Mouse (Mus musculus) liver, postnatal 0 days (tissue): ENCODE data around the gene Fbn1. TPM values are rescaled to one million over a fixed set of nuclear protein-coding genes. Genes with fewer than 3 reads are reported as not detected.

ENCODE experiments used
- ATAC-seq: fragments of 200-750 bp; cut with Nextera tagmentation; 2 replicates; pipeline ENCODE4 v1.8.0; 2017; ENCODE audit warnings: mild to moderate bottlenecking, moderate library complexity
- DNase-seq: peaks from one replicate; pipeline ENCODE4 v3.0.0-alpha.2; 2016
- H3K27ac ChIP-seq: fragments of 300-500 bp; sonication (generic); 2 replicates; pipeline ENCODE4 v1.5.1; 2014; ENCODE audit warnings: antibody characterized with exemption, moderate library complexity, mild to moderate bottlenecking, low read depth
- H3K27me3 ChIP-seq: fragments of 300-500 bp; sonication (generic); 2 replicates; pipeline ENCODE4 v1.6.1; 2014; ENCODE audit warnings: low read length, control low read depth, mixed read lengths; ENCODE audit not compliant: insufficient read depth
- H3K36me3 ChIP-seq: fragments of 300-500 bp; sonication (generic); replicated peaks from 2 replicates; pipeline ENCODE4 v1.6.1; 2014; ENCODE audit warnings: mild to moderate bottlenecking, control low read depth, low read length, moderate library complexity, mixed read lengths; ENCODE audit not compliant: insufficient read depth
- H3K4me1 ChIP-seq: fragments of 300-500 bp; sonication (generic); 2 replicates; pipeline ENCODE4 v1.6.1; 2014; ENCODE audit warnings: antibody characterized with exemption, mild to moderate bottlenecking, control low read depth; ENCODE audit not compliant: insufficient read depth
- H3K4me2 ChIP-seq: fragments of 300-500 bp; sonication (generic); 2 replicates; pipeline ENCODE4 v1.6.1; 2014; ENCODE audit warnings: low read depth, mild to moderate bottlenecking, low read length, moderate library complexity, mixed read lengths
- H3K4me3 ChIP-seq: fragments of 300-500 bp; sonication (generic); 2 replicates; pipeline ENCODE4 v1.5.1; 2014; ENCODE audit warnings: low read depth, low read length
- H3K9ac ChIP-seq: fragments of 300-500 bp; sonication (generic); replicated peaks from 2 replicates; pipeline ENCODE4 v1.6.1; 2014; ENCODE audit warnings: mild to moderate bottlenecking, moderate library complexity
- H3K9me3 ChIP-seq: fragments of 300-500 bp; sonication (generic); 2 replicates; pipeline ENCODE4 v1.6.1; 2016; ENCODE audit warnings: mild to moderate bottlenecking, control low read depth, low read length, mixed read lengths
- CTCF ChIP-seq: sonication (generic); IDR thresholded peaks from 2 replicates; pipeline ENCODE4 v1.5.1; 2016; ENCODE audit warnings: antibody characterized with exemption, low read depth
- EP300 ChIP-seq: IDR thresholded peaks from 2 replicates; pipeline ENCODE4 v1.6.1; 2016; ENCODE audit warnings: antibody characterized with exemption, low read depth, mild to moderate bottlenecking
- WGBS: fragments of 180-500 bp; shearing (Covaris S2); extraction: QIAGEN DNeasy Blood & Tissue Kit; methylation state at CpG from one replicate; pipeline ENCODE4 v1.1.7; 2014; ENCODE audit not compliant: insufficient replicate concordance; 5-methylcytosine and 5-hydroxymethylcytosine counted together
- polyA plus RNA-seq: library from polyadenylated mRNA; unstranded; fragments of >200 nt; fragmentation: Nextera tagmentation; extraction: Ambion mirVana; gene quantifications from 2 replicates; pipeline ENCODE4 v1.2.1, GENCODE M21; 2015

Gene Fbn1
- polyA plus RNA-seq, 1 experiment from 2014 or later = 1.3 TPM

DNA sequence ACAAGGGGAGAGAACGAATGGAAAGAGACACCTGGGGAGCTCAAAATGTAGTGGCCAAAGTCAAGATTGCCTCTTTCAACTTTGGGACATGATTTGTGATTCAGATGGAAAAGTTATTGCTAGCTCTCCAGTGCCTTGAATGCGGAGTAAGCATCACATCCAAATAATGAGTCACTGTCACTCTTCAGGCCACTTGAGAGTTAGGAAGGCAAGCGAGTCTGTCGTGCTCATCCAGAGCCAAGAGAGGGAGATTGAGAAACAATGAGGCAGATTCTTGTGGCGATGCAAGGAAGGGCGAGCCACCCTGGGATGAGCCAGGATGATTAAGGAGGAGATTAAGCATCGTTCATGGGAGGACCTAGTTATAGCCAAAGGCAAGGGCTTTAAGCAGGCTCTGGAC is 176.2 kb downstream of the Fbn1 start:
- no peak overlapping the region for H3K27ac ChIP-seq
- ATAC-seq (no peak), DNase-seq (no peak)
- no peaks in the 10 kb centered on the region for H3K9me3 ChIP-seq
- no peak overlapping the region for H3K9ac ChIP-seq
- H3K27me3 ChIP-seq = no peaks in the 10 kb centered on the region
- no peak for TF ChIP-seq CTCF
- no peak for TF ChIP-seq EP300
- WGBS = 75% methylated on average over 7 of the region's 7 CpGs
- no peak overlapping the region for H3K4me3 ChIP-seq
- H3K36me3 ChIP-seq = no peaks in the 10 kb centered on the region
- H3K4me2 ChIP-seq = no peak overlapping the region
- no peaks in the 10 kb centered on the region for H3K4me1 ChIP-seq

DNA sequence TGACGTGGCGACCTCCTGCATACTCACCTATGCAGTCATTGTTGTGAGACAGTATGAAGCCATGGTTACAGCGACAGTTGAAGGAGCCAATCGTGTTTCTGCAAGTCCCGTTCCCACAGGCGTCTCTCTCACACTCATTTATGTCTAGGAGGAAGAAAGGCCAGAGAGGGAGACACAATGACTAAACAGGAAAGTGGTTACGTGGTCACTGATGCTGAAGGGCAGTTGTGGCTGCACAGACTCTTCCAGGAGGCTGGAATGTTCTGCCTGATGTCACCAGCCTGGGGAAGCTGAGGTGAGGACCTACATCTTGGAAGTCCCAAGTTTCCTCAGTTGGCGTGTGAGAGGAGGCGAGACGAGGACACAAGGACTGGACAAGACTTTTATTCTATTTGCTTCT is 177.3 kb downstream of the Fbn1 start:
- DNase-seq (no peak), ATAC-seq (no peak)
- Histone ChIP-seq H3K27ac (no peak overlapping the region), H3K9ac (no peak overlapping the region), H3K4me1 (no peaks in the 10 kb centered on the region), H3K36me3 (no peaks in the 10 kb centered on the region), H3K4me2 (no peak overlapping the region), H3K9me3 (no peaks in the 10 kb centered on the region), H3K27me3 (no peaks in the 10 kb centered on the region), H3K4me3 (no peak overlapping the region)
- WGBS = 76% methylated on average over 10 of the region's 10 CpGs
- TF ChIP-seq CTCF = no peak
- no peak for TF ChIP-seq EP300

GRCm38 (mm10) chr2:125325125-125325855 is 182.5 kb downstream of the Fbn1 start:
- H3K36me3 ChIP-seq = no peaks in the 10 kb centered on the region
- no peaks in the 10 kb centered on the region for H3K27me3 ChIP-seq
- no peak overlapping the region for H3K9ac ChIP-seq
- 70% methylated on average over 7 of the region's 7 CpGs for WGBS
- TF ChIP-seq EP300 (no peak), CTCF (no peak)
- no peak overlapping the region for H3K4me3 ChIP-seq
- no peak overlapping the region for H3K27ac ChIP-seq
- ATAC-seq (no peak), DNase-seq (no peak)
- H3K4me1 ChIP-seq = no peaks in the 10 kb centered on the region
- no peak overlapping the region for H3K4me2 ChIP-seq
- no peaks in the 10 kb centered on the region for H3K9me3 ChIP-seq

DNA sequence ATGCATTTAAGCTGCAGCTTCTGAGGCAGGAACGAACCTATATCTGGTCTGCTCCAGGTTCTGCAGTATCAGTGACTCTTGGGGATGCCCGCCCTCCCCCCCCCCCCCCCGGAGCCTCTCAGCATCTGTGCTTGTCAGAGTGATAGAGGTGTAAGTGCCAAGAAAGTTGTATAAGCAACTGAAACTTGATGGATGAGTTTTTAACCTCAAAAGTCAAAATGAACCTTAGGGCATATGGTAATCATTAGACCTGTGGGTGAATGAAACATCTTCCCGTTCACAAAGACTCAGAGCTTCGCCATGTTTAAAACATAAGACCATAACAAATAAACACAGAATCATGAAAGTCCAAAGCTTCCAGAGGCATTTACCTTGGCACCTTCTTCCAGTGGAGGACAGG is 183.3 kb downstream of the Fbn1 start:
- Histone ChIP-seq H3K27ac (no peak overlapping the region), H3K9me3 (no peaks in the 10 kb centered on the region), H3K4me2 (no peak overlapping the region), H3K4me3 (no peak overlapping the region), H3K27me3 (no peaks in the 10 kb centered on the region), H3K9ac (no peak overlapping the region), H3K4me1 (no peaks in the 10 kb centered on the region), H3K36me3 (no peaks in the 10 kb centered on the region)
- WGBS = 79% methylated on average over 5 of the region's 5 CpGs
- TF ChIP-seq CTCF = no peak
- DNase-seq (no peak), ATAC-seq (no peak)

GRCm38 (mm10) chr2:125323347-125323746 is 184.4 kb downstream of the Fbn1 start:
- no peak for DNase-seq
- H3K4me3 ChIP-seq = no peak overlapping the region
- WGBS = 67% methylated on average over 4 of the region's 4 CpGs
- H3K4me1 ChIP-seq = no peaks in the 10 kb centered on the region
- no peak overlapping the region for H3K4me2 ChIP-seq
- H3K9ac ChIP-seq = no peak overlapping the region
- ATAC-seq = no peak
- H3K36me3 ChIP-seq = no peaks in the 10 kb centered on the region
- H3K9me3 ChIP-seq = no peaks in the 10 kb centered on the region
- H3K27ac ChIP-seq = no peak overlapping the region
- TF ChIP-seq CTCF (no peak), EP300 (no peak)
- H3K27me3 ChIP-seq = no peaks in the 10 kb centered on the region

DNA sequence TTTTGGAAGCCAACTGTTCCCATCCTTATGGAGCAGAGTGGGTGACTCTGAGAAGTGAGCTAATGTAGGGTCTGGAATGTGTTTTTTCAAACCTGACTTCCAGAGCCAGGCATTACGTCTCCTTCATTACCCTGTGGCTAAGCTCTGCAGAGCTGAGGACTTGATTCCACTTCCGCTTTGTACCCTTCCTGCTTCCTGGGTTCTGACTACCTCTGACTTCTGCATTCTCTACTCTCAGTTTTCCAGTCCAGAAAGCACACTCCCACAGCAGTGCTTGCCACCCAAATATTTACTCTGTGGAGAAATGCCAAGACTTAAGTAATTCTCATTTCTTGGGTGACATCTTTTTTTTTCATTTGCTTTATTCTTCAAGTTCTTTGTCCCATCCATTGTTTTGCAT is 185.2 kb downstream of the Fbn1 start:
- Histone ChIP-seq H3K9me3 (no peaks in the 10 kb centered on the region), H3K4me2 (no peak overlapping the region), H3K27ac (no peak overlapping the region), H3K9ac (no peak overlapping the region), H3K36me3 (no peaks in the 10 kb centered on the region), H3K27me3 (no peaks in the 10 kb centered on the region), H3K4me1 (no peaks in the 10 kb centered on the region), H3K4me3 (no peak overlapping the region)
- no peak for TF ChIP-seq EP300
- TF ChIP-seq CTCF = no peak
- DNase-seq = no peak
- no peak for ATAC-seq
- WGBS = 61% methylated on average over 2 of the region's 2 CpGs

- WGBS = 66% methylated on average over 6 of the region's 6 CpGs
- H3K36me3 ChIP-seq = no peaks in the 10 kb centered on the region
Measured at GRCm38 (mm10) chr2:125321071-125321470, 186.7 kb downstream of the Fbn1 start.

More at GRCm38 (mm10) chr2:125321071-125321470, 186.7 kb downstream of the Fbn1 start:
- no peak for TF ChIP-seq EP300
- Histone ChIP-seq H3K4me1 (no peaks in the 10 kb centered on the region), H3K9me3 (no peaks in the 10 kb centered on the region), H3K27me3 (no peaks in the 10 kb centered on the region), H3K4me2 (no peak overlapping the region), H3K4me3 (no peak overlapping the region), H3K27ac (no peak overlapping the region), H3K9ac (no peak overlapping the region)
- ATAC-seq (no peak), DNase-seq (no peak)
